Mouse (Mus musculus): ENCODE measurements at regions not wholly inside any gene's neighbourhood (a gene's known extent, or its start where the extent isn't known, plus 50 kb on each side); places are given as distances from the start of the nearest gene placed in this dataset.

GRCm38 (mm10) chr1:28229611-28230010 is 550.4 kb downstream of the Gm597 start:
- DNase-seq (ENCODE audit: low spot score in 2 of 2) = no peak

DNA sequence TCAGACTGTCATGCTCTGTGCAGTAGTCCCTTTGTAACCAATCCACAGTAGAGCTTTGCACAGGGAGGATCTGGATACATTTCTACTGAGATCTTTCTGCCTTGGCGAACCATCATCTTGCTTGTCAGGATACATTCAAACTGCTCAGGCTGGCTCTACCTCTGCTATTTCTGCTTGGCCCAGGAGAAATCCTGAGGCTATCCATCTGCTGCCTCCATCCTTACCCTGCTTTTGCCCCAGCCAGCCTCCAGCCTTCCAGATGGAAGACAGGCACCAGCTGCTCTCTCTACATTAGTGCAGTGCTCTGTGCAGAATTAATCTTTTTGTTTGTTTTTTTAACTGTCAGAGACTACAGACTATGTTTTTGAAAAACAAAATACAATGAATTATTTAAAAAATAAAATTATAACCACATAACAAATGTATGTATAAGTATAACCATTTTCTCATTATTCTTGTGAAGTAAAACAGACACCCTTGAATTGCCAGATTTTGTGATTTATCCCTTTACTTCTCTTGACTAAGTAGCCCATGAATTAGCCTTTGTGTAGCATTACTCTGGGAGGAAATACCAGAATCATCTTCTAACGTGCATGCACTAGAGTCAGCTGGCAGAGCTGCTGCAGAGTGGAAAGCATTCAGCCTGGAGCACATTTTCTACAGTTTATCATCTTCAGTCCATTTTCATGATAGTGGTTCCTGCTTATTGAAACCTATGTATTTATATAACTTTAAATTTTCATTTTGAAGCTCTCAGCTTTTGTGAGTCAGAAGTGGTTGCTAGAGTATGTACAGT is 565.6 kb downstream of the Gm597 start:
- DNase-seq (ENCODE audit: low spot score in 2 of 2) = peak; percentile 8
